Mouse (Mus musculus) forelimb bud, embryonic 11.5 days (tissue): ENCODE data around the gene Tmc3.

Experiments used
- DNase-seq: peaks from one replicate; pipeline ENCODE4 v3.0.0-alpha.2; 2012; ENCODE audit warnings: low read depth, low spot score

Gene Tmc3

DNA sequence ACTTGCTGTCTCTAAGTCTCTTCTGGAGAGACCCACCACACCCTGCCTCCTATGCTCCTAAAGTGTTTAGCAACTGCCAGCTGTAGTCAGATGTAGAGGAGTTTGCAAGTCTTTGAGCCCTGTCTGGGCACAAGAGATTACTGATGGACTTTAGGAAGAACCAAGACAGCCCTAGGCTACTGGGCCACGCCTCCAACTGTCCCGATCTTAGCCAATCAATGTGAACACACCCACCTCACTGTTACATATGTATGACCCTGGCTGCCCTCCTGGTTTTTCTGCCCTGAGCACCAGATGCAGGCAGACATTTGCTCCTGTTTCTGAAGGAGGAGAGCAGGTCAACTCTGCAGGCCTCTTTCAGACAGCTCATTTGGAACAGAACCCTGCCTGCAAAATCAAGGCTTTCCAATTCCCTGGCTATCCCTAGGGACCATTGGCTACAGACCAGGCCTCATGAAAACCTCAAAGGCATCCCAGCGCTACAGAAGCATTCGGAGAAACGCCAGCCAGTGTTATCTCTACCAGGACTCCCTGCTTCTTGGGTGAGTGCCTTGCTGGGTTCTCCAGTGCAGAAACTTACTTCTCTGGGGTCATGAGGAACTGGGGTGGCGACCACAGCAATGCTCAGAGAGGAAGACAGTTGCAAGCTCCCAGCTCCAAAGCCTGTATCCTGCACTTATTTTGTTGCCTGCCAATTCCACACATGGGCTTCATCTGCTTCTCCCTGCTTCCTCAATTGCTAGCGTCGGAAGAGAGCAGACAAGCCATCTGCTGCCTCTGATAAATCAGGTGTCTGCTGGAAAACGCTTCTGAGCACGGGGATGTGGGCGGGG lies at the start of gene Tmc3:
TSS of gene Tmc3 (plus strand) at position 289 of the 833 bp plus-strand sequence.
- DNase-seq, result peak; percentile 16

GRCm38 (mm10) chr7:83541536-83542169 lies 43.1 kb upstream of the Tmc3 start:
- no peak for DNase-seq

- no peak for DNase-seq
Measured at GRCm38 (mm10) chr7:83548686-83549352, 35.9 kb upstream of the Tmc3 start.

- DNase-seq, result no peak
Measured at GRCm38 (mm10) chr7:83549353-83549774, 35.4 kb upstream of the Tmc3 start.

DNA sequence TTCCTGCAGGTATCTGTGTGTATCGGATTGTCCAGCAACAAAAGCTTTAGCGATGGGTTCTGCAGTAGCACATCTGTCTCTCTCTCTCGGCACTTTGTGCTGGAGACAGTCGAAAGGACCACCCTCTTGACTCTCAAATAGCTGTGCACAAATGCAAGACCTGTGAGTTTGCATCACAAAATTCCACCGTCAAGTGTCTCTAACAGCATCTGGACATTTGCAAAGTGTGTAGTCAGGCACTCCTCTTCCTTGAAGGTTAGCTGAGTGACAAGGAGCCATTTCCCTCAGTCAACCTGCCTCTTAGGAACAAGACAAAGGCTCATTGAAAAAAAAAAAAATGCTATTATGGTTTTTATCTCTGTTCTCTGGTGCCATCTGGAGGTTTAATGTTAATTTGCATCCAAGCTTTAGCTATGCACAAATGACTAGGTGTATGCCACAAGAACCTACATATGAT lies 34.7 kb upstream of the Tmc3 start:
- peak; percentile 78 for DNase-seq

- DNase-seq, result no peak
Measured at GRCm38 (mm10) chr7:83554477-83554876, 30.2 kb upstream of the Tmc3 start.

DNA sequence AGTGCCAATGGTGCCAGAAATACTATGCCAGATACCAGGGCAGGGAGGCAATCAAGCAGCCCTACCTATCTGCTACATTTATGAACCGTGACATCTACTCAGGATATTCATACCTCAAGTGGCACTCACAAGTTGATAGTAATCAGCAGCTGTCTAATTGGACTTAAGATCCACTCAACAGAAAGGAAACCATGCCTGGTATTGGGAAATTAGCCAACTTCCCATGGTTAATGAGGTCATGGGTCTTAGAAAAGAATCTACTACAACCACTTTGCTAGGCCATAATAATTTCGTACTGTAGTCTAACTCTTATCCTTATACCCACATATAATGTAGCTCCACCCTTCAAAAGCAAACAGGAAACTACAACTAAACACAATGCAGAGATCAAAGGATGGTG lies 28.2 kb upstream of the Tmc3 start:
- DNase-seq, result no peak

DNA sequence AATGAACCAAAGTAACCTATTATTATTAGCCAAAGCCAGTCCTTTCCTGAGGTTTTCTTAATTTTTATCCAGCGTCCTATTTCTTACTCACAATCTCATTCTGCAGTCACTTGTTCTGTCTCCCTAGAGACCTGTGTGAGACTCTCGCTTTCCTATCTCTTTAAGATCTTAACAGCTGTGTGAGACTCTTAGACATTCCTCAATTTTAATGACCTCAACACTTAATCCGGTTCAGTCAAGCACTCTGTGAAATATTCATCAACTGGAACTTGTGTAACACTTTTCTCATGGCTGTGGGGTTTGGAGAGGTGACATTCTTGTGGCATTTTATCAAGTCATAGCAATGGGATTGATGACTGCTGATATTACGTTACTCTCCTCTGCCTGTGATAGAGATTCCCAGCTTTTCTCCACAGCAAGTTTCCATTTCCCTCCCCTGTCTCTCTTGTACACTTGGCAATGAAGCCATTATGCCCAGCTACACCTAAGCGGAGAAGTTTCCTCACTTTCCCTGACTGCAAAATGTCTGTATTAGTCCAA lies 25.9 kb upstream of the Tmc3 start:
- DNase-seq, result no peak

GRCm38 (mm10) chr7:83559495-83559894 lies 25.2 kb upstream of the Tmc3 start:
- DNase-seq, result no peak

DNA sequence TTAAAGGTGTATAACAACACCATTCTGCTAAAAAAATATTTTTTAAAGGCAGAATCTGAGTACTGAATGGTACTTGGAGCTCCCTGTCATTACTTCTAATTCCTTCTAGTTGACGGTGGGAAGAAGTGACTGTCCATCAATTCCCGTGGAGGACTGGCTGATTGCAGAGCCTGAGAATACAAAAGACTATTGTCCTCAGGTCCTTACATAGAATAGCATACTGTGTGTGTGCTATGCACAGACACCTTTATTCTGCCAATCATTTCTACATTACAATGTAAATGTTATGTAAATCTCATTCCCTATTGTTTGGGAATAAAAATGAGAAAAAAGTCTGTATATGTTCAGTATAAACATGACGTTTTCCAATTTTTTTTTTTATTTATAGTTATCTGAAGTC lies 22.9 kb upstream of the Tmc3 start:
- no peak for DNase-seq

GRCm38 (mm10) chr7:83564635-83565291 lies 20.0 kb upstream of the Tmc3 start:
- no peak for DNase-seq

DNA sequence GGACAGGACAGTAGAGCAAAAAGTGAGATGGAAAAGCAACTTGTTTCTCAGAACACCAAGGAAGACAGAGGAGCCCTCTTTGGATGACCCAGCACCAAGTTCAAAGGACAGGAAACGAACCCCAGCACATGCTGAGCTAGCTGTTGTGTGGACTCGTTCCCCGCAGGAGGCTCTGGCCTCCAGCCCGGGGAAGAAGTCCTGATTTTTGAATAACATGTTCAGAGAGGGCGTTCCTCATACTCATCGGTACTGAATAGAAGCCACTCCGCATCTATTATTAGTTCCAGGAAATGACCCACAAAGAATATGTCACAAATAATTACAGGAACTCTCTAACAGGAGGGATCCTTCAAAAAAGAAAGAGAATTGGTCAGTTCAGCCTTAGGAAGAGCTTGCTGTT lies 18.8 kb upstream of the Tmc3 start:
- DNase-seq, result no peak

DNA sequence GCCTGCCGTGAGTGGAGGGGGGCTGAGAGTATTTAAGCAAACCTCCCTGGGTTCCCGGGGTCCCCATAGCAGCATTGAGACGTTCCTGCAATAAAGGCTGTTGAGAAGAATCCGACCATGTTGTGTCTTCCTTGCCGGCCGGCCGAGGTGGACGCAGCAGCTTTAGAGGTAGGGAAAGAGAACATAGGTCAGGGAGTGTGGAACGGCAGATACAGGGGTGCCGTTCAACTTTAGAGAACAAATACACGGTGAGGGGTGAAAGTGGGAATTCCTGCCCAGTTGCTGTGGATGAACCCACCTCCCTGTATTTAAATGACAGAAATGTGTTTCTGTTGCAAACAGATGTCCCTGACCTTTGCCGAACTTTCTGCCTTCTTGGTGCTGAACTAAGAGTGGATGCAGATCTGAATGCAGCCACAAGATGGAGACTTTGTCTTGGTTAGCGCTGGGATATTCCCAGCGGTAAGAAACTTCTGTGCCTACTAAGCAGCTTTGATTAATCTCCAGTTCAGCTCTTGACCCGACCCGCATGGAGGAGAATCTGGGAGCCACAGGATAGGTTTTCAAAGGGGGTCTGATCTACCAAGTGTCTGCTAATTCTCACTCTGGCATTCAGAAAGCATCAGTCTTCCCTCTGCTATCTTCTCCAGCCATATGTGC lies 16.8 kb upstream of the Tmc3 start:
- DNase-seq, result peak; percentile 63

GRCm38 (mm10) chr7:83568815-83569214 lies 15.9 kb upstream of the Tmc3 start:
- no peak for DNase-seq

DNA sequence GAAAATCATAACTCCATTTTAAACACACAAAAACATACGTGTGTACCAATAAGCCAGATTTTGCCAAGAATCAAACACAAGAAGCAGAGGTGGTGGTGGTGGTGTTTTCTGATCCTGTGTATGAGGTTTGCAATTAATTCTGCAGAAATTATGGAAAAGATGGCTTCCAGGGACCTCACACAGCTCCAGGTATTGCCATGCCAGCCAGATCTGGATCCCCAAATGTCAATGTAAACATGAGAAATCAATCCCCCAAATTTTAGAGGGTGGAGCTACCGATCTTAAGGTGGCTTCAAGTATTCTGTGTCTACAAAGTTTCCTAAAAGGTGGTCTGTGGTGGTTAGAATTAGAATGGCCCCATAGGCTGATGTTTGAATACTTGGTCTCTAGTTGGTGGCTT lies 15.3 kb upstream of the Tmc3 start:
- DNase-seq, result no peak

GRCm38 (mm10) chr7:83571077-83571476 lies 13.7 kb upstream of the Tmc3 start:
- no peak for DNase-seq

DNA sequence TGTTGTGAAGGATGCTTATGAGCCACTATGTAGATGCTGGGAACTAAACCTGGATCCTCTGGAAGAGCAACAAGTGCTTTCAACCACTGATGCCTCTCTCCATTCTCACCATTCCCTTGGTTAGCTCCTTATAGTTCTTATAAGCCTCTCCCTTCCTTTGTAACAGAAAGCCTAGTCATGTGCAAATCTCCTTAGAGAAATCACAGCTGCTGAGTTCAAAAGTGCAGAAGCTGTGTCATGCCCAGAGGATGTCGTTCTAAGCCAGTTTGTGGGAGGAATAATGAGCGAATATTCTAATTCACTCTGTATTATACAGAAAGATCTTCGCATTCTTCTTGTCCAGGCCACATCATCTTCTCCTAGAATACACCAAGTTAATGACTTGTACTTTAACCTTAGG lies 12.8 kb upstream of the Tmc3 start:
- no peak for DNase-seq

GRCm38 (mm10) chr7:83572451-83572850 lies 12.3 kb upstream of the Tmc3 start:
- DNase-seq, result no peak

- no peak for DNase-seq
Measured at GRCm38 (mm10) chr7:83580946-83581345, 3.8 kb upstream of the Tmc3 start.

DNA sequence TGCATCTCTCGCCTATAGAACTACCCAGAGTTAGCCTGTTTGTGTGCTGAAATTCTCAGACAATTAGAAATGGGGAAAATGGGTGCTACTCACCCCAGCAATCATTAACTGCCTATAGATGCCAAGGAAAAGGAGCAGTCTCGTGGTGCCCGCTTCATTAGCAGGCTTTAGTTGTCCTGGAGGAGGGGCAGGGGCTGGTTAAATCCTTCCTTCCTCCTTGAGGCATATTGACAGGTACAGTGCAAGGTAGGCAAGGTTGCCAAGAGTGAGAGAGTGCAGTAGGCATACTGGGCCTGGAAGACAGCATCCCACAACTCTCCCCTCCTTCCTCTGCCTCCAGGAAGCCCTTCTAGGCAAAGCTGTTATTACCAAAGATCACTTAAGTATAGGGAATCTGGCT lies 9.3 kb downstream of the Tmc3 start:
- no peak for DNase-seq

GRCm38 (mm10) chr7:83597063-83597462 lies 12.3 kb downstream of the Tmc3 start:
- DNase-seq, result no peak
